Mouse (Mus musculus) neural tube, embryonic 15.5 days (tissue): ENCODE measurements around the gene Fuk. TPM values are rescaled to one million over a fixed set of nuclear protein-coding genes. Genes with fewer than 3 reads are reported as not detected.
"Not testable (repeated sequence)": the region's sequence is repeated elsewhere in the genome, so short reads cannot be mapped to it uniquely, and the experiment has no call there.

Experiments used
- ATAC-seq: fragments of 200-750 bp; cut with Nextera tagmentation; 2 replicates; pipeline ENCODE4 v1.8.0; 2017; ENCODE audit warnings: mild to moderate bottlenecking, moderate TSS enrichment, moderate library complexity; ENCODE audit not compliant: low FRiP score
- H3K27ac ChIP-seq: fragments of 300-500 bp; sonication (generic); replicated peaks from 2 replicates; pipeline ENCODE4 v1.5.1; 2015; ENCODE audit warnings: mild to moderate bottlenecking, inconsistent platforms
- H3K27me3 ChIP-seq: fragments of 300-500 bp; sonication (generic); replicated peaks from 2 replicates; pipeline ENCODE4 v1.6.1; 2015; ENCODE audit warnings: inconsistent platforms
- H3K36me3 ChIP-seq: fragments of 300-500 bp; sonication (generic); 2 replicates; pipeline ENCODE4 v1.6.1; 2015; ENCODE audit warnings: inconsistent platforms
- H3K4me1 ChIP-seq: fragments of 300-500 bp; sonication (generic); 2 replicates; pipeline ENCODE4 v1.6.1; 2015; ENCODE audit warnings: inconsistent platforms
- H3K4me2 ChIP-seq: fragments of 300-500 bp; sonication (generic); 2 replicates; pipeline ENCODE4 v1.6.1; 2015; ENCODE audit warnings: inconsistent platforms, mild to moderate bottlenecking, moderate library complexity
- H3K4me3 ChIP-seq: fragments of 300-500 bp; sonication (generic); replicated peaks from 2 replicates; pipeline ENCODE4 v1.5.1; 2015; ENCODE audit warnings: mild to moderate bottlenecking, inconsistent platforms
- H3K9ac ChIP-seq: fragments of 300-500 bp; sonication (generic); replicated peaks from 2 replicates; pipeline ENCODE4 v1.6.1; 2015; ENCODE audit warnings: mild to moderate bottlenecking, inconsistent platforms
- H3K9me3 ChIP-seq: fragments of 300-500 bp; sonication (generic); replicated peaks from 2 replicates; pipeline ENCODE4 v1.6.1; 2016; ENCODE audit warnings: inconsistent platforms
- WGBS: fragments of 180-500 bp; shearing (Covaris S2); methylation state at CpG from one replicate; pipeline ENCODE4 v1.1.7; 2015; ENCODE audit warnings: mixed read lengths; 5-methylcytosine and 5-hydroxymethylcytosine counted together
- polyA plus RNA-seq: library from polyadenylated mRNA; unstranded; fragments of >200 nt; fragmentation: Nextera tagmentation; extraction: Ambion mirVana; gene quantifications from 2 replicates; pipeline ENCODE4 v1.2.1, GENCODE M21; 2015

Gene Fuk
- polyA plus RNA-seq, 1 experiment from 2014 or later, result 7.5 TPM

DNA sequence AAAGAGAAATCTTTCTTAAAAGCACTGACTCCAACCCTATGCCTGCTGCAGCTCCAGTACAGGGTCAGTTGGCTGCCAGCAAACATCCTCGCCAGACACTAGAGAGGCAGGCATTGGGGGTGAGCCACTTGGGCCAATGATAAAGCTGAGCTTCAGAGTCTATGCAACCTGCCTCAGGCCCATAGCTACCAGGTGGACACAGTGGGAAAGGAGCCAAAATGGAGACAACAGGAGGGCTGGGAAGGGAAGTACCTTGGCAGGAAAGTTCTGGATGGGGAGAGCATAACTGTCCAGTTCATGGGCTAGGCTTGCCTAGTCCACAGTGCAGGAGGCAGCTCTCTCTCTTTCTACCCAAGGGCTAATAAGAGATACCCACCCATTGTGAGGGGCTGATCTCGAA, 9.4 kb downstream of the Fuk start:
- WGBS, result 96% methylated on average over 2 of the region's 2 CpGs
- ATAC-seq, result no peak

DNA sequence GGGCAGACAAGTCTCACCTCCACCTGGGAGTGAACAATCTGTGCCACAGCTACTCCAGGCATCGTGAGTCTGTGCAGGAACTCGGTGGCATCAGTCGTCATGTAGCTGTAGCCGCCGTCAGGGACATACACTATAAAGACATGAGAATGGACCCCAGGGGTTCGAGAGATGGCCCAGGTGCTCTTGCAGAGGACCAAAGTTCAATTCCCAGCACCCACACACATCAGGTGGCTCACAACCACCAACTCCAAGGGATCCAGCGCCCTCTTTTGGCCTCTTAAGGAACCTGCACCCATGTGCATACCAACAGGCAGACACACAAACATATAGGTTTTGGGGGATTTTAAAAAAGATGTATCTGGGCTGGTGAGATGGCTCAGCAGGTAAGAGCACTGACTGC, 10.2 kb downstream of the Fuk start:
- no peak overlapping the region for H3K4me3 ChIP-seq
- no peaks in the 10 kb centered on the region for H3K4me1 ChIP-seq
- no peak for ATAC-seq
- peaks cover 15% of the 10 kb centered on the region; the same call in 1 of the 2 replicates for H3K36me3 ChIP-seq
- no peak overlapping the region for H3K9ac ChIP-seq
- WGBS, result 93% methylated on average over 7 of the region's 7 CpGs
- H3K27me3 ChIP-seq, result no peaks in the 10 kb centered on the region
- no peaks in the 10 kb centered on the region for H3K9me3 ChIP-seq
- no peak overlapping the region for H3K27ac ChIP-seq
- H3K4me2 ChIP-seq, result no peak overlapping the region

More for the DNA sequence above, 9.4 kb downstream of the Fuk start:
- Histone ChIP-seq H3K9me3 (no peaks in the 10 kb centered on the region), H3K36me3 (peaks cover 9% of the 10 kb centered on the region; the same call in 1 of the 2 replicates), H3K27ac (no peak overlapping the region), H3K4me2 (no peak overlapping the region), H3K4me3 (no peak overlapping the region), H3K27me3 (no peaks in the 10 kb centered on the region), H3K9ac (no peak overlapping the region), H3K4me1 (no peaks in the 10 kb centered on the region)

- no peaks in the 10 kb centered on the region for H3K9me3 ChIP-seq
- H3K27ac ChIP-seq, result no peak overlapping the region
- no peak overlapping the region for H3K9ac ChIP-seq
- H3K27me3 ChIP-seq, result no peaks in the 10 kb centered on the region
- 79% methylated on average over 12 of the region's 12 CpGs for WGBS
- no peaks in the 10 kb centered on the region for H3K4me1 ChIP-seq
- H3K36me3 ChIP-seq, result peaks cover 30% of the 10 kb centered on the region; the same call in 1 of the 2 replicates
- ATAC-seq, result no peak
- H3K4me2 ChIP-seq, result no peak overlapping the region
- H3K4me3 ChIP-seq, result no peak overlapping the region
Observed at GRCm38 (mm10) chr8:110889904-110890470, 12.3 kb downstream of the Fuk start.

- Histone ChIP-seq H3K4me1 (no peaks in the 10 kb centered on the region), H3K27me3 (no peaks in the 10 kb centered on the region), H3K27ac (no peak overlapping the region), H3K9me3 (no peaks in the 10 kb centered on the region), H3K4me3 (no peak overlapping the region), H3K4me2 (no peak overlapping the region), H3K36me3 (peaks cover 39% of the 10 kb centered on the region), H3K9ac (no peak overlapping the region)
- ATAC-seq, result no peak
- 96% methylated on average over 16 of the region's 16 CpGs for WGBS
Observed at GRCm38 (mm10) chr8:110888860-110889259, 13.4 kb downstream of the Fuk start.

DNA sequence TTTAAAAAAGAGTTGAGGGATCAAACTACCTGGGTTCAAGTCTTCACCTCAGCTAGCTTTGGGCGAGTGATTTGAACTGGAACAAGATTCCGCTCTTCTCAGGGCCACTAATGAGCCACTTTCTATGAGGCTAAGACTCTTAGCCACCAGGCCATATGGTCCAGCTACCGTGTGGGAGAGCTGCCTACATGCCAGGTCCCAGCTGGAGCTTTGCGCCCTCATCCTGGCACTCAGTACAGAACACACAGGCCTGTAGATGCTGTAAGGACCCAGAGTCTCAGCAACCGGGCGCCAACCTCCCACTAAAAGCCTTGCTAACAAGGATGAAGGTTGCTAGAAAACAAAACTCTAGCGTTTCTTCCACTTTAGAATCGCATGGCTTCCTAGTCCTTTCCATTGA, 13.8 kb downstream of the Fuk start:
- Histone ChIP-seq H3K9ac (no peak overlapping the region), H3K4me2 (no peak overlapping the region), H3K36me3 (peaks cover 43% of the 10 kb centered on the region), H3K4me3 (no peak overlapping the region), H3K9me3 (no peaks in the 10 kb centered on the region), H3K27ac (no peak overlapping the region), H3K27me3 (no peaks in the 10 kb centered on the region), H3K4me1 (no peaks in the 10 kb centered on the region)
- no peak for ATAC-seq
- WGBS, result 91% methylated on average over 8 of the region's 8 CpGs

DNA sequence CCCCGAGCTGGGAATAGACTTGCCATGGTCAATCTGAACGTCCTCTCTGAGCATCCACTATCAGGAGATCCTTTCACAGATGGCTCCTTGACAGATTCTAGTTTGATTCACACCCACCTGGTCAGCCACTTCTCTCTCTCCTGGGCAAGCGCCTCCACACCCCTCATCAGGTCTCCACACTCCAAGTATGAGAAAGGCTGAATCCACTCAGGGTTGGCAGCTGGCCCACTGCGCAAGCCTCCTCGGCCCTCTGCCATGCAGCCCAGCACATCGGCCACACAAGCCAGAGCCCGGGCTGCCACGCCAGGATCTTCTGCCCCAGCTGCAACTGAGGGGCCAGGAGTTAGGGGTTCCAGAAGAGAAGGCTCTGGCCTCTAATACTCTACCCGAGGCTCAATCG, 14.7 kb downstream of the Fuk start:
- Histone ChIP-seq H3K9me3 (no peaks in the 10 kb centered on the region), H3K27me3 (no peaks in the 10 kb centered on the region), H3K9ac (no peak overlapping the region), H3K27ac (no peak overlapping the region), H3K4me1 (no peaks in the 10 kb centered on the region), H3K4me3 (no peak overlapping the region), H3K4me2 (no peak overlapping the region), H3K36me3 (peaks cover 47% of the 10 kb centered on the region)
- WGBS, result 95% methylated on average over 10 of the region's 10 CpGs
- ATAC-seq, result no peak

- H3K27me3 ChIP-seq, result no peaks in the 10 kb centered on the region
- no peaks in the 10 kb centered on the region for H3K4me1 ChIP-seq
- H3K27ac ChIP-seq, result no peak overlapping the region
- no peak for ATAC-seq
- peaks cover 56% of the 10 kb centered on the region for H3K36me3 ChIP-seq
- 89% methylated on average over 3 of the region's 3 CpGs for WGBS
- no peak overlapping the region for H3K4me2 ChIP-seq
- H3K4me3 ChIP-seq, result no peak overlapping the region
- H3K9ac ChIP-seq, result no peak overlapping the region
- no peaks in the 10 kb centered on the region for H3K9me3 ChIP-seq
Observed at GRCm38 (mm10) chr8:110886634-110887033, 15.7 kb downstream of the Fuk start.

DNA sequence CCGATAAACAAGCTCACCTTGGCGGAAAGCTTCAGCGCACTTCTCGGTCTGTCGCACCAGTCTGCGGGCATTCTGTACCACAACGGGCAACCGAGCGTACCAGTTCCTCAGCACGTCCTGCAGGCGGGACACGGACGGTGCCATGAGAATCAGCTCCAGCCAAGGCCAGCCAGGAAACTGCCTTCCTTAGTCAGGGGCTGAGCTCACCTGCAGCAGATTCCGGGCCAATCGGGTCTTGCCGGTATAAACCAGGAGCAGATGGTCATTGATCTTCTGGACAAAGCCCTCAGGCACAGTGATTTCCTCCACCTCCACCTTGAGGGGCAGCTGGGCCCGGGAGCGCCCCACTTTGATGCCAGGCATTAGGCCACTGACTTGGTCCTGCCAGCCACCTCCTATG, 18.5 kb downstream of the Fuk start:
- WGBS, result 96% methylated on average over 18 of the region's 18 CpGs

GRCm38 (mm10) chr8:110881741-110882310, 20.5 kb downstream of the Fuk start:
- H3K4me3 ChIP-seq, result no peak overlapping the region
- no peak overlapping the region for H3K27ac ChIP-seq
- no peaks in the 10 kb centered on the region for H3K4me1 ChIP-seq
- H3K9ac ChIP-seq, result no peak overlapping the region
- H3K36me3 ChIP-seq, result peaks cover 85% of the 10 kb centered on the region
- ATAC-seq, result no peak
- H3K9me3 ChIP-seq, result no peaks in the 10 kb centered on the region
- H3K4me2 ChIP-seq, result no peak overlapping the region
- H3K27me3 ChIP-seq, result no peaks in the 10 kb centered on the region
- 96% methylated on average over 10 of the region's 10 CpGs for WGBS

More for the DNA sequence above, 18.5 kb downstream of the Fuk start:
- H3K4me3 ChIP-seq, result no peak overlapping the region
- H3K4me2 ChIP-seq, result no peak overlapping the region
- H3K9me3 ChIP-seq, result no peaks in the 10 kb centered on the region
- no peaks in the 10 kb centered on the region for H3K4me1 ChIP-seq
- H3K27me3 ChIP-seq, result no peaks in the 10 kb centered on the region
- no peak overlapping the region for H3K27ac ChIP-seq
- no peak for ATAC-seq
- H3K36me3 ChIP-seq, result peaks cover 80% of the 10 kb centered on the region
- no peak overlapping the region for H3K9ac ChIP-seq

DNA sequence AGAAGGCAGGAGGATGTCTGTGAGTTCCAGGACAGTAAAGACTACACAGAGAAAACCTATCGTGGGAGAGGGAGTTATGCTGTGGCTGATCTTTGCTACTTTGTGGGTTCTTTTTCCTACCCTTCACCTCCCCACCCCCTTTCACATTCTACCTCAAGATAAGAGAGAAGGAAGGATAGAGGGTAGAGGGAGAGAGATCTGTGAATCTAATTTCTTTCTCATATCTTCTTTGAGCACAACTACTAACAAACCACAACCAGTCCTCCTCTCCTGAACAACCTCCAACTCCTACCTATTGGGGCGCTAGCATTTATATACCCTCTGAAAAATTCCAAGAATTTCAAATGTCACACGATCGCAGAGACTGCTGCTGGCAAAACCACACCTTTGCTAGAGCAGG, 24.4 kb downstream of the Fuk start:
- no peak overlapping the region for H3K27ac ChIP-seq
- H3K9ac ChIP-seq, result no peak overlapping the region
- peaks cover 90% of the 10 kb centered on the region for H3K36me3 ChIP-seq
- no peaks in the 10 kb centered on the region for H3K9me3 ChIP-seq
- no peaks in the 10 kb centered on the region for H3K4me1 ChIP-seq
- no peaks in the 10 kb centered on the region for H3K27me3 ChIP-seq
- H3K4me3 ChIP-seq, result no peak overlapping the region
- no peak for ATAC-seq
- 90% methylated on average over 4 of the region's 4 CpGs for WGBS
- no peak overlapping the region for H3K4me2 ChIP-seq

- 95% methylated on average over 2 of the region's 2 CpGs for WGBS
- Histone ChIP-seq H3K4me1 (no peaks in the 10 kb centered on the region), H3K27me3 (no peaks in the 10 kb centered on the region), H3K9ac (no peak overlapping the region), H3K36me3 (peaks cover 90% of the 10 kb centered on the region), H3K27ac (no peak overlapping the region), H3K4me3 (no peak overlapping the region), H3K4me2 (no peak overlapping the region), H3K9me3 (no peaks in the 10 kb centered on the region)
- ATAC-seq, result no peak
Observed at GRCm38 (mm10) chr8:110870501-110870900, 31.8 kb downstream of the Fuk start.

- not testable (repeated sequence) for H3K9me3 ChIP-seq, H3K4me3 ChIP-seq, H3K4me1 ChIP-seq, H3K4me2 ChIP-seq, H3K27me3 ChIP-seq, ATAC-seq, H3K9ac ChIP-seq, H3K27ac ChIP-seq
- 97% methylated on average over 7 of the region's 7 CpGs for WGBS
- H3K36me3 ChIP-seq, result peaks cover 90% of the 10 kb centered on the region
Observed at GRCm38 (mm10) chr8:110861347-110862025, 40.8 kb downstream of the Fuk start.
